Mouse (Mus musculus) neural tube, embryonic 11.5 days (tissue): ENCODE data around the gene Pdcd2l. TPM values are rescaled to one million over a fixed set of nuclear protein-coding genes. Genes with fewer than 3 reads are reported as not detected.

Experiments
- ATAC-seq: fragments of 200-750 bp; cut with Nextera tagmentation; 2 replicates; pipeline ENCODE4 v1.8.0; 2017; ENCODE audit warnings: moderate number of reproducible peaks, mild to moderate bottlenecking, moderate TSS enrichment, moderate library complexity; ENCODE audit not compliant: insufficient read depth, low FRiP score, low TSS enrichment
- DNase-seq: peaks from one replicate; pipeline ENCODE4 v3.0.0-alpha.2; 2015; ENCODE audit warnings: low spot score
- H3K27ac ChIP-seq: fragments of 300-500 bp; sonication (generic); 2 replicates; pipeline ENCODE4 v1.5.1; 2014; ENCODE audit warnings: low read depth, mild to moderate bottlenecking, low read length
- H3K27me3 ChIP-seq: fragments of 300-500 bp; sonication (generic); 2 replicates; pipeline ENCODE4 v1.6.1; 2014; ENCODE audit warnings: mild to moderate bottlenecking, low read length, mixed read lengths; ENCODE audit not compliant: control insufficient read depth, insufficient read depth
- H3K36me3 ChIP-seq: fragments of 300-500 bp; sonication (generic); 2 replicates; pipeline ENCODE4 v1.6.1; 2014; ENCODE audit warnings: mild to moderate bottlenecking, low read length, moderate library complexity, mixed read lengths; ENCODE audit not compliant: control insufficient read depth, insufficient read depth
- H3K4me1 ChIP-seq: fragments of 300-500 bp; sonication (generic); 2 replicates; pipeline ENCODE4 v1.6.1; 2014; ENCODE audit warnings: low read length, mixed read lengths; ENCODE audit not compliant: control insufficient read depth, insufficient read depth
- H3K4me2 ChIP-seq: fragments of 300-500 bp; sonication (generic); 2 replicates; pipeline ENCODE4 v1.6.1; 2014; ENCODE audit warnings: low read depth, mild to moderate bottlenecking, moderate library complexity
- H3K4me3 ChIP-seq: fragments of 300-500 bp; sonication (generic); 2 replicates; pipeline ENCODE4 v1.5.1; 2014; ENCODE audit warnings: low read depth, low read length
- H3K9ac ChIP-seq: fragments of 300-500 bp; sonication (generic); 2 replicates; pipeline ENCODE4 v1.6.1; 2014; ENCODE audit warnings: mild to moderate bottlenecking, low read length
- H3K9me3 ChIP-seq: fragments of 300-500 bp; sonication (generic); 2 replicates; pipeline ENCODE4 v1.6.1; 2016; ENCODE audit warnings: low read length; ENCODE audit not compliant: control insufficient read depth
- WGBS: fragments of 180-500 bp; shearing (Covaris S2); extraction: QIAGEN DNeasy Blood & Tissue Kit; methylation state at CpG from one replicate; pipeline ENCODE4 v1.1.7; 2014; 5-methylcytosine and 5-hydroxymethylcytosine counted together
- polyA plus RNA-seq: library from polyadenylated mRNA; unstranded; fragments of >200 nt; fragmentation: Nextera tagmentation; extraction: Ambion mirVana; gene quantifications from 2 replicates; pipeline ENCODE4 v1.2.1, GENCODE M21; 2014

Pdcd2l gene
- polyA plus RNA-seq, 1 experiment from 2014 or later, result 64.4 TPM

DNA sequence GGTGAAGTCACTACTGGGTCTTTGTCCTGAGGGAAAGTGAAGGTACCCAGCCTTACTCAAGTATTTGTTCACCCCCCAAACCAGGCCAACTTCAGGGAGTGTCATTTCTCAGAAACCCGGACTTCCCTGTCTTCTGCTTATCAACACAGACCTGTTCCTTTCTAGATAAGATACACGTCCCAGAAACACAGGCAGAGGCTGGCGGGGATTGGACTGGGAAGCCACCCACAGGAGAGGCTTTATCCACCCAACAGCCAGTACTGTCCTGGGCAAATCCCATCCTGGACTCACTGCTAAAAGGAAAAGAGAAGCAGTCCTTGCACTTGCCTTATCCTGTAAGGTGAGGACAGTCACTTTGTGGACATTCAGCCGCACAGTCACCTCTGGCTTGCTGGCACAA, 49.3 kb downstream of the Pdcd2l start:
- no peak overlapping the region for H3K9ac ChIP-seq
- H3K36me3 ChIP-seq, result peaks cover 42% of the 10 kb centered on the region
- no peaks in the 10 kb centered on the region for H3K9me3 ChIP-seq
- no peak overlapping the region for H3K27ac ChIP-seq
- ATAC-seq, result no peak
- DNase-seq, result no peak
- no peak overlapping the region for H3K4me2 ChIP-seq
- H3K4me3 ChIP-seq, result no peak overlapping the region
- WGBS, result 87% methylated on average over 4 of the region's 4 CpGs
- no peaks in the 10 kb centered on the region for H3K4me1 ChIP-seq
- no peaks in the 10 kb centered on the region for H3K27me3 ChIP-seq

DNA sequence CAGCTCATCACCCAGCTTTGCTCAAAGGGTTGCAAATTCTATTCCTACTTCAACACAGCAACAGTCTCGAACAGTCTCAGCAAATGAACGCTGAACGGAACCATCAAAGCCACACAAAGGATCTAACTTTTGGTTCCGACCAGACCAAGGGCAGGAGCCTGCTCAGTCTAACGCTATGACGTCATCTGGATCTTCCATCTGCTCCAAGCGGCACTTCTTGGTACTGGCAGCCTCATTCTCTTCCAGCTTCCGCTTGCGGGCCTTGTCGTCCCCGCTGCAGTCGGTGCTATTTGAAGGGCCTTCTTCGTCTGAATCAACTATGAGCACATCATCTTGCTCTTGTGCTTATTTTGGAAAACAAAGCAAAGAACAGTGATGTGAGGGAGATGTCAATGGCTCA, 55.3 kb downstream of the Pdcd2l start:
- 95% methylated on average over 13 of the region's 13 CpGs for WGBS
- DNase-seq (no peak), ATAC-seq (no peak)
- Histone ChIP-seq H3K4me1 (no peaks in the 10 kb centered on the region), H3K27me3 (no peaks in the 10 kb centered on the region), H3K4me2 (no peak overlapping the region), H3K9me3 (no peaks in the 10 kb centered on the region), H3K36me3 (peaks cover 39% of the 10 kb centered on the region), H3K27ac (no peak overlapping the region), H3K9ac (no peak overlapping the region), H3K4me3 (no peak overlapping the region)

DNA sequence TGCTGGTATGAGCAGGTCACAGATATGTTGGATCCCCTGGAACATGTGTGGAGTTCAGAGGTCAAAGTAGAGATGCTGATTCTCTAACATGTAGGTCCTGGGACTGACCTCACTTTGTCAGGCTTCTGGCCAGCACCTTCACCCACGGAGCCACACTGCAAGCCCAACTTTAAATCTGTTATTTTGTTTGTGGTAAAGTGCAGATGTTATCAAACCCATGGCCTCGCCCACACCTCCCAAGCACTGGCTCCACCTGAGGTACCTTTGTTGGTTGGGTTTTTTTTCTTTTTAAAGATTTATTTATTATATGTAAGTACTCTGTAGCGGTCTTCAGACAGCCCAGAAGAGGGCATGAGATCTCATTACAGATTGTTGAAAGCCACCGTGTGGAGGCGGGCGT, 57.0 kb downstream of the Pdcd2l start:
- Histone ChIP-seq H3K9me3 (no peaks in the 10 kb centered on the region), H3K4me1 (no peaks in the 10 kb centered on the region), H3K27ac (no peak overlapping the region), H3K36me3 (peaks cover 31% of the 10 kb centered on the region), H3K4me3 (no peak overlapping the region), H3K4me2 (no peak overlapping the region), H3K27me3 (no peaks in the 10 kb centered on the region), H3K9ac (no peak overlapping the region)
- DNase-seq (no peak), ATAC-seq (no peak)
- 89% methylated on average over 6 of the region's 6 CpGs for WGBS

Other genes starting within 250 kb of the Pdcd2l start
- gene Scgb2b27, start 182.7 kb downstream of the Pdcd2l start, polyA plus RNA-seq, result not detected in 2 replicates
- not detected in 2 replicates for gene Scgb1b27, start 175.2 kb downstream of the Pdcd2l start, polyA plus RNA-seq
- not detected in 2 replicates for gene Scgb1b30, start 101.2 kb downstream of the Pdcd2l start, polyA plus RNA-seq
- 5.3 and 5.8 TPM in 2 replicates for gene Wtip, start 63.4 kb downstream of the Pdcd2l start, polyA plus RNA-seq
- 261 and 264 TPM in 2 replicates for gene Uba2, start 27.1 kb downstream of the Pdcd2l start, polyA plus RNA-seq
- 306 and 324 TPM in 2 replicates for gene Gpi1, start 33.7 kb upstream of the Pdcd2l start, polyA plus RNA-seq
- 0.69 and 1.2 TPM in 2 replicates for gene Gm6096, start 54.4 kb upstream of the Pdcd2l start, polyA plus RNA-seq
- gene 4931406P16Rik, start 116.9 kb upstream of the Pdcd2l start, polyA plus RNA-seq, result 34.4 and 35.7 TPM in 2 replicates
- gene Lsm14a, start 196.7 kb upstream of the Pdcd2l start, polyA plus RNA-seq, result 63.9 and 67.2 TPM in 2 replicates